Mouse (Mus musculus): ENCODE data around the gene Tcf7l1. TPM values are rescaled to one million over a fixed set of nuclear protein-coding genes. Genes with fewer than 3 reads are reported as not detected.

The Tcf7l1 gene
- polyA plus RNA-seq, 1 experiment from 2014 or later: 7.8 TPM

- Histone ChIP-seq H3K4me1 (ENCODE audit: control insufficient read depth, insufficient read depth, low read length) (peaks cover 6% of the 10 kb centered on the region; the same call in 1 of the 2 replicates), H3K9me3 (ENCODE audit: control insufficient read depth, low read length) (no peaks in the 10 kb centered on the region), H3K4me3 (replicated peaks; ENCODE audit: low read depth, low read length) (no peak overlapping the region), H3K4me2 (ENCODE audit: low read length) (no peak overlapping the region), H3K36me3 (ENCODE audit: control insufficient read depth, insufficient read depth, low read length) (no peaks in the 10 kb centered on the region), H3K9ac (replicated peaks; ENCODE audit: low read length) (no peak overlapping the region), H3K27ac (replicated peaks; ENCODE audit: low read depth, low read length) (no peak overlapping the region), H3K27me3 (ENCODE audit: control insufficient read depth, insufficient read depth, low read length) (no peaks in the 10 kb centered on the region)
- no peak for DNase-seq
- ATAC-seq (ENCODE audit: low FRiP score, low TSS enrichment): no peak
- WGBS: 73% methylated on average over 14 of the region's 14 CpGs
Measured at GRCm38 (mm10) chr6:72755267-72755889, 33.7 kb downstream of the Tcf7l1 start.

GRCm38 (mm10) chr6:72754215-72754614, 34.8 kb downstream of the Tcf7l1 start:
- Histone ChIP-seq H3K36me3 (ENCODE audit: control insufficient read depth, insufficient read depth, low read length) (no peaks in the 10 kb centered on the region), H3K27me3 (ENCODE audit: control insufficient read depth, insufficient read depth, low read length) (no peaks in the 10 kb centered on the region), H3K4me1 (ENCODE audit: control insufficient read depth, insufficient read depth, low read length) (peaks cover 6% of the 10 kb centered on the region; the same call in 1 of the 2 replicates), H3K4me3 (replicated peaks; ENCODE audit: low read depth, low read length) (no peak overlapping the region), H3K4me2 (ENCODE audit: low read length) (no peak overlapping the region), H3K9ac (replicated peaks; ENCODE audit: low read length) (no peak overlapping the region), H3K27ac (replicated peaks; ENCODE audit: low read depth, low read length) (no peak overlapping the region), H3K9me3 (ENCODE audit: control insufficient read depth, low read length) (no peaks in the 10 kb centered on the region)
- WGBS: 46% methylated on average over 9 of the region's 9 CpGs
- DNase-seq (no peak), ATAC-seq (ENCODE audit: low FRiP score, low TSS enrichment) (no peak)

DNA sequence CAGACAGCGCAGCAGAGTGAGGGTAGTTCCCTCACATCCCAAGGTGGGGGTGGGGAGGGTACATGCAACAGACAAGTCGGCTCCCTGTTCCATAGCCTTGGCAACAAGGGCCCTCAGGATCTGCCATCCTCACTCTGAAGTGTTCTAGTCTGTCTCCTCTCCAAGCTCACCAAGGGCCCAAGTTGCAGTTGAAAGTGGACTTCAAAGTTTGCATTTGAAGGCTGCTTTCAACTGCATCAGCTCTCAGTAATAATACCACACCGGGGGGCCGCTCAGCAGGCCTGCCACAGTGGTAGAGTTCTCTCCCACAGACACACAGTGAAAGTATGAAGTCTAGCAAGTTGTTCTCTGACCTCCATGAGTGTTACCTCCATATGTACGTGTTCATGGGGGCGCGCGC, 35.3 kb downstream of the Tcf7l1 start:
- Histone ChIP-seq H3K27me3 (ENCODE audit: control insufficient read depth, insufficient read depth, low read length) (no peaks in the 10 kb centered on the region), H3K9me3 (ENCODE audit: control insufficient read depth, low read length) (no peaks in the 10 kb centered on the region), H3K36me3 (ENCODE audit: control insufficient read depth, insufficient read depth, low read length) (no peaks in the 10 kb centered on the region), H3K4me1 (ENCODE audit: control insufficient read depth, insufficient read depth, low read length) (peaks cover 4% of the 10 kb centered on the region; the same call in 1 of the 2 replicates), H3K9ac (replicated peaks; ENCODE audit: low read length) (no peak overlapping the region), H3K27ac (replicated peaks; ENCODE audit: low read depth, low read length) (no peak overlapping the region), H3K4me2 (ENCODE audit: low read length) (no peak overlapping the region), H3K4me3 (replicated peaks; ENCODE audit: low read depth, low read length) (no peak overlapping the region)
- DNase-seq: no peak
- ATAC-seq (ENCODE audit: low FRiP score, low TSS enrichment): no peak
- 78% methylated on average over 8 of the region's 8 CpGs for WGBS

DNA sequence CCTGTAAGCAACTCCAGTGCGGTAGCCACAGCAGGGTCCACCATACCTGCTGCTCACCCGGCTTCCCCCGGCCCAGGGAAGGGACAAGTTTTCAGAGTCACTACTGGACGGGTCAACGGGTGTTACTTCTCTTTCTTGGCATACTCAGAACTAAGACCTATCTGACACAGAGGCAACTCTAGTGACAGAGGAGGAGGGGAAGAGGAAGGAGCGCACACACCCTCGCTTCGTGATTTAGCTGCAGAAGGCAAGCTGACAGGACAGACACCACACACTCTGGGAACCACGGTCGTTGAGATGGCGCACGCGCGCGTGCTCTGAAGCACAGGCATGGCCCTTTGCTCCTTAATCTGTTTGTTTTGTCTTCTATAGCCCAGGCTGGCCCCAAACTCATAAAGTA, 36.2 kb downstream of the Tcf7l1 start:
- no peak overlapping the region for H3K4me2 ChIP-seq (ENCODE audit: low read length)
- no peak for DNase-seq
- no peaks in the 10 kb centered on the region for H3K36me3 ChIP-seq (ENCODE audit: control insufficient read depth, insufficient read depth, low read length)
- WGBS: 86% methylated on average over 15 of the region's 15 CpGs
- no peaks in the 10 kb centered on the region for H3K4me1 ChIP-seq (ENCODE audit: control insufficient read depth, insufficient read depth, low read length)
- H3K27me3 ChIP-seq (ENCODE audit: control insufficient read depth, insufficient read depth, low read length): no peaks in the 10 kb centered on the region
- no peak overlapping the region for H3K27ac ChIP-seq (replicated peaks; ENCODE audit: low read depth, low read length)
- no peak overlapping the region for H3K9ac ChIP-seq (replicated peaks; ENCODE audit: low read length)
- H3K4me3 ChIP-seq (replicated peaks; ENCODE audit: low read depth, low read length): no peak overlapping the region
- H3K9me3 ChIP-seq (ENCODE audit: control insufficient read depth, low read length): no peaks in the 10 kb centered on the region
- no peak for ATAC-seq (ENCODE audit: low FRiP score, low TSS enrichment)

DNA sequence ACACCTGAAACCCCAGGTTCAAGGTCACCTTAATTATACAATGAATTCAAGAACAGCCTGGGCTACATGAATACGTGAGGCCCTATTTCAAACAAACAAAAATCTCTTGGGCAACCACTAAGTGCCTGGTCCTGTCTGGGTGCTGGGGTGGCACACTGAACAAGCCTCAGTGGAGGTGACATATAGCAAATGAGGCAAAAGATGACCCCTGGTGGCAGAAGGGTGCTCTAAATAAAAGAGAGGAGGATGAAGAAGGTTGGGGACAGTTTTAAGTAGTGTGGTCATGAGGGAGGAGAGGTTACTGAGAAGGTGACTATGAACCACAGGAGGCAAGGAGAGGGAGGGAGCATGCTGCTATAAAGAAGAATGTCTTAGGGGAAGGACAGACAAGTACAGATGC, 37.8 kb downstream of the Tcf7l1 start:
- no peak for DNase-seq
- H3K9ac ChIP-seq (replicated peaks; ENCODE audit: low read length): no peak overlapping the region
- H3K27ac ChIP-seq (replicated peaks; ENCODE audit: low read depth, low read length): no peak overlapping the region
- 0 out of 2 replicates have a peak, but pooled peaks cover 3% of the 10 kb centered on the region for H3K4me1 ChIP-seq (ENCODE audit: control insufficient read depth, insufficient read depth, low read length)
- 84% methylated on average over 1 of the region's 1 CpGs for WGBS
- ATAC-seq (ENCODE audit: low FRiP score, low TSS enrichment): no peak
- H3K4me3 ChIP-seq (replicated peaks; ENCODE audit: low read depth, low read length): no peak overlapping the region
- H3K27me3 ChIP-seq (ENCODE audit: control insufficient read depth, insufficient read depth, low read length): no peaks in the 10 kb centered on the region
- no peaks in the 10 kb centered on the region for H3K36me3 ChIP-seq (ENCODE audit: control insufficient read depth, insufficient read depth, low read length)
- H3K4me2 ChIP-seq (ENCODE audit: low read length): no peak overlapping the region
- H3K9me3 ChIP-seq (ENCODE audit: control insufficient read depth, low read length): no peaks in the 10 kb centered on the region

GRCm38 (mm10) chr6:72748882-72749437, 40.1 kb downstream of the Tcf7l1 start:
- Histone ChIP-seq H3K9ac (replicated peaks; ENCODE audit: low read length) (no peak overlapping the region), H3K4me1 (ENCODE audit: control insufficient read depth, insufficient read depth, low read length) (0 out of 2 replicates have a peak, but pooled peaks cover 3% of the 10 kb centered on the region), H3K4me2 (ENCODE audit: low read length) (no peak overlapping the region), H3K27me3 (ENCODE audit: control insufficient read depth, insufficient read depth, low read length) (no peaks in the 10 kb centered on the region), H3K27ac (replicated peaks; ENCODE audit: low read depth, low read length) (no peak overlapping the region), H3K9me3 (ENCODE audit: control insufficient read depth, low read length) (no peaks in the 10 kb centered on the region), H3K4me3 (replicated peaks; ENCODE audit: low read depth, low read length) (no peak overlapping the region), H3K36me3 (ENCODE audit: control insufficient read depth, insufficient read depth, low read length) (no peaks in the 10 kb centered on the region)
- DNase-seq (no peak), ATAC-seq (ENCODE audit: low FRiP score, low TSS enrichment) (no peak)
- WGBS: 11% methylated on average over 5 of the region's 5 CpGs

DNA sequence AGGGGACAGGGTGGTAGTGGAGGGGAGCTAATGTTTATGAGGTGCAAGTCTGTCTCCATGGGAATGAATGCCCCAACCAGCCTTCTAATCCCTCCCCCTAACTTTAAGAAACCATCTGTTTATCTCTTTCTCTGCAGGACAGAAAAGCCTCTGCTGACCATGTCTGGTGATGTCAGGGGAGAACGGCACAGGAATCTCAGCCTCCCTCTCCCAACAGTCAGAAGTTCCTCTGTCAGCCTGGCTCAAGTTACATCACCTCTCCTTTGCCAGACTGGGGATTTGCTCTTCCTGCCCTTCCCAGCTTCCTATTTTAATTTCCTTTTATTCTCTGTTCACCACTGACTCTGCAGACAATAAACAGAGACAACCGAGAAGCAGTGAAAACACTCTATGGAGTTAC, 40.6 kb downstream of the Tcf7l1 start:
- no peaks in the 10 kb centered on the region for H3K9me3 ChIP-seq (ENCODE audit: control insufficient read depth, low read length)
- DNase-seq: no peak
- H3K27me3 ChIP-seq (ENCODE audit: control insufficient read depth, insufficient read depth, low read length): no peaks in the 10 kb centered on the region
- no peak overlapping the region for H3K9ac ChIP-seq (replicated peaks; ENCODE audit: low read length)
- no peak overlapping the region for H3K4me2 ChIP-seq (ENCODE audit: low read length)
- WGBS: 2% methylated on average over 2 of the region's 2 CpGs
- H3K36me3 ChIP-seq (ENCODE audit: control insufficient read depth, insufficient read depth, low read length): no peaks in the 10 kb centered on the region
- ATAC-seq (ENCODE audit: low FRiP score, low TSS enrichment): no peak
- no peak overlapping the region for H3K27ac ChIP-seq (replicated peaks; ENCODE audit: low read depth, low read length)
- 0 out of 2 replicates have a peak, but pooled peaks cover 3% of the 10 kb centered on the region for H3K4me1 ChIP-seq (ENCODE audit: control insufficient read depth, insufficient read depth, low read length)
- H3K4me3 ChIP-seq (replicated peaks; ENCODE audit: low read depth, low read length): no peak overlapping the region

DNA sequence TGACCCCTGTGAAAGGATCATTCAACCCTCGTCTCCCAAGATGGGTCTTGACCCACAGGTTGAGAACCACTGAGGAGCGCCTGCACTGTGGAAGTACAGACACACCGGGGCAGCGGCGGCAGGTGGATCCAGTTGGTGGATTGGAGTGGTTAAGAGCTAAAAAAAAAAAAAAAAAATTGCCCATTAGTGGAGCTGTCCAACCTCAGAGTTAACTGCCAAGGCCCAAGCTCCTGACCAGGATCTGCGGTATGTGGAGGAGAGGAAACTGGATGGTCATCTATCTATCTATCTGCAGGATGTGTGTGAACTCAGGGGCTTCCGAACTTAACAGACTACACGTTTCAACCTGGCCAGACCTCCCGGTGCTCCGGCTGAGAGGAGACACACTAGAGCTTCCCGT, 41.2 kb downstream of the Tcf7l1 start:
- H3K4me3 ChIP-seq (replicated peaks; ENCODE audit: low read depth, low read length): no peak overlapping the region
- no peak overlapping the region for H3K27ac ChIP-seq (replicated peaks; ENCODE audit: low read depth, low read length)
- H3K27me3 ChIP-seq (ENCODE audit: control insufficient read depth, insufficient read depth, low read length): no peaks in the 10 kb centered on the region
- no peak overlapping the region for H3K4me2 ChIP-seq (ENCODE audit: low read length)
- H3K36me3 ChIP-seq (ENCODE audit: control insufficient read depth, insufficient read depth, low read length): no peaks in the 10 kb centered on the region
- H3K9ac ChIP-seq (replicated peaks; ENCODE audit: low read length): no peak overlapping the region
- ATAC-seq (ENCODE audit: low FRiP score, low TSS enrichment) (no peak), DNase-seq (no peak)
- WGBS: 70% methylated on average over 11 of the region's 11 CpGs
- no peaks in the 10 kb centered on the region for H3K9me3 ChIP-seq (ENCODE audit: control insufficient read depth, low read length)
- 0 out of 2 replicates have a peak, but pooled peaks cover 3% of the 10 kb centered on the region for H3K4me1 ChIP-seq (ENCODE audit: control insufficient read depth, insufficient read depth, low read length)

DNA sequence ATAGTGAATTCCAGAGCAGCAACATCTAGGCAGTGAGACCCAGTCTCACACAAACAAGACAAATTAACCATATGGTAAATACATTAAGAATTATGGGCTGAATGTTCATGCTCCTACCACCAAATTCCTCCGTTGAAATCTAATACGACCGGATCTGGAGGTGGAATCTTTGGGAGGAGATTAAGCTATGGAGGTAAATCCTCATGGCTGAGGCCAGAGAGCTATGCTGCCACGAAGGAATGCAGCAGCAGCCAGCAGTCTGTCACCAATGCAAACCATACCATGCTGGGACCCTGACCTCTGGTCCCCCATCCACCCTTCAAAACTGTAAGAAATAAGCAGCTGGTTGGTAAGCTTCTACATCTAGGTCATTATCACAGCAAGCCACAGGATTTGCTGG, 41.9 kb downstream of the Tcf7l1 start:
- no peak for DNase-seq
- H3K27me3 ChIP-seq (ENCODE audit: control insufficient read depth, insufficient read depth, low read length): no peaks in the 10 kb centered on the region
- H3K4me1 ChIP-seq (ENCODE audit: control insufficient read depth, insufficient read depth, low read length): 0 out of 2 replicates have a peak, but pooled peaks cover 3% of the 10 kb centered on the region
- no peak overlapping the region for H3K9ac ChIP-seq (replicated peaks; ENCODE audit: low read length)
- no peak overlapping the region for H3K4me3 ChIP-seq (replicated peaks; ENCODE audit: low read depth, low read length)
- H3K27ac ChIP-seq (replicated peaks; ENCODE audit: low read depth, low read length): no peak overlapping the region
- WGBS: 49% methylated on average over 4 of the region's 4 CpGs
- ATAC-seq (ENCODE audit: low FRiP score, low TSS enrichment): no peak
- H3K4me2 ChIP-seq (ENCODE audit: low read length): no peak overlapping the region
- no peaks in the 10 kb centered on the region for H3K36me3 ChIP-seq (ENCODE audit: control insufficient read depth, insufficient read depth, low read length)
- H3K9me3 ChIP-seq (ENCODE audit: control insufficient read depth, low read length): no peaks in the 10 kb centered on the region

All from midbrain, embryonic 14.5 days (tissue).